Comparison of ENCODE assay signal across 14 mouse cellular contexts in genomic region chr11:98935123-98935522, GRCm38 (mm10). TPM values are rescaled to one million over a fixed set of nuclear protein-coding genes. Genes with fewer than 3 reads are reported as not detected.
A peak's percentile ranks its signal among the peaks of the same experiment; 100 is the strongest.
DNase-seq lines count a peak whose midpoint lies in the region; ATAC-seq and TF ChIP-seq lines count a peak whose summit lies in the region.
"Had no signal": no experiment of that assay in that cellular context is flagged by ENCODE, and none has a peak within 500 bp of the region (broad histone marks: within the 10 kb centered on the region; RNA-seq: fewer than 3 reads in every experiment).

No protein-coding gene starts in this region.

- peaks cover 23% of the 10 kb centered on the region for H3K4me1 ChIP-seq in liver, adult 2 months (ENCODE audit: control insufficient read depth, insufficient read depth, low read length)
- H3K4me1 ChIP-seq in liver, embryonic 12.5 days, result peaks cover 74% of the 10 kb centered on the region
- H3K4me1 ChIP-seq in kidney, embryonic 15.5 days, result peaks cover 91% of the 10 kb centered on the region
- peaks cover 87% of the 10 kb centered on the region for H3K4me1 ChIP-seq in limb, embryonic 15.5 days

- H3K79me2 ChIP-seq in liver, adult 2 months (ENCODE audit: control insufficient read depth, insufficient read depth, low read length), result peaks cover 18% of the 10 kb centered on the region; the same call in 1 of the 2 replicates

- no peak overlapping the region for H3K9ac ChIP-seq in liver, adult 2 months (ENCODE audit: low read depth, low read length)
- H3K9ac ChIP-seq in liver, embryonic 12.5 days, result no peak overlapping the region
- no peak overlapping the region for H3K9ac ChIP-seq in kidney, embryonic 15.5 days
- H3K9ac ChIP-seq in limb, embryonic 15.5 days, result no peak overlapping the region
- H3K9ac ChIP-seq: forebrain, embryonic 15.5 days; hindbrain, embryonic 15.5 days; liver, embryonic 14.5 days had no signal

- H3K27me3 ChIP-seq in liver, adult 2 months (ENCODE audit: control insufficient read depth, insufficient read depth, low read length), result no peaks in the 10 kb centered on the region
- H3K27me3 ChIP-seq in liver, embryonic 12.5 days (replicated peaks), result peaks cover 99% of the 10 kb centered on the region
- H3K27me3 ChIP-seq in kidney, embryonic 15.5 days, result no peaks in the 10 kb centered on the region
- H3K27me3 ChIP-seq in limb, embryonic 15.5 days, result no peaks in the 10 kb centered on the region
- H3K27me3 ChIP-seq: hindbrain, embryonic 15.5 days had no signal

- no peak for TF ChIP-seq POLR2A in liver, adult 2 months (IDR thresholded peaks at IDR 0.05; ENCODE audit: extremely low read depth, insufficient read depth, low read length)

- TF ChIP-seq CTCF in liver, adult 2 months (IDR thresholded peaks at IDR 0.05; ENCODE audit: low read depth, low read length), result no peak

- no peak for ATAC-seq in liver, embryonic 12.5 days
- no peak for ATAC-seq in kidney, embryonic 15.5 days (replicated peaks; ENCODE audit: low FRiP score)
- ATAC-seq in limb, embryonic 15.5 days (ENCODE audit: insufficient number of reproducible peaks, low FRiP score, low TSS enrichment, low read depth), result no peak
- ATAC-seq: forebrain, embryonic 15.5 days had no signal

- peak; percentile 4 to 26 for DNase-seq in adrenal gland, adult 18-20 months (ENCODE audit: low spot score in 2 of 2)
- no peak for DNase-seq in adrenal gland, postnatal 10 days
- DNase-seq in liver, adult 2 months (ENCODE audit: extremely low read depth, low read depth, low spot score), result peak; percentile 87
- DNase-seq in testis, postnatal 10 days (ENCODE audit: low spot score), result no peak
- DNase-seq in cerebellum, postnatal 14 days, result no peak
- DNase-seq: layer of hippocampus, postnatal 36 days; right cerebral cortex, postnatal 25 days had no signal

- H3K9me3 ChIP-seq in liver, embryonic 12.5 days (replicated peaks), result no peaks in the 10 kb centered on the region
- no peaks in the 10 kb centered on the region for H3K9me3 ChIP-seq in kidney, embryonic 15.5 days (replicated peaks)
- no peaks in the 10 kb centered on the region for H3K9me3 ChIP-seq in limb, embryonic 15.5 days
- H3K9me3 ChIP-seq: forebrain, embryonic 15.5 days; hindbrain, embryonic 15.5 days had no signal

- H3K27ac ChIP-seq in liver, adult 2 months (replicated peaks; ENCODE audit: insufficient read depth, low read depth, low read length), result peak overlapping the region; percentile 59
- H3K27ac ChIP-seq in liver, embryonic 12.5 days, result no peak overlapping the region
- H3K27ac ChIP-seq in kidney, embryonic 15.5 days, result 0 out of 2 replicates have a peak overlapping the region, but pooled peaks have one; percentile 6
- peak overlapping the region; percentile 77 for H3K27ac ChIP-seq in limb, embryonic 15.5 days
- H3K27ac ChIP-seq: forebrain, embryonic 15.5 days; hindbrain, embryonic 15.5 days; liver, embryonic 14.5 days had no signal

- WGBS in liver, adult 2 months, result 51% methylated on average over 3 of the region's 3 CpGs
- 65% methylated on average over 3 of the region's 3 CpGs for WGBS in liver, embryonic 12.5 days (ENCODE audit: insufficient replicate concordance)
- WGBS in kidney, embryonic 15.5 days, result 83% methylated on average over 3 of the region's 3 CpGs
- WGBS in limb, embryonic 15.5 days, result 87% methylated on average over 3 of the region's 3 CpGs

- no peaks in the 10 kb centered on the region for H3K36me3 ChIP-seq in liver, adult 2 months (ENCODE audit: control insufficient read depth, insufficient read depth, low read length)
- no peaks in the 10 kb centered on the region for H3K36me3 ChIP-seq in liver, embryonic 12.5 days
- H3K36me3 ChIP-seq in kidney, embryonic 15.5 days, result no peaks in the 10 kb centered on the region
- H3K36me3 ChIP-seq in limb, embryonic 15.5 days, result no peaks in the 10 kb centered on the region
- H3K36me3 ChIP-seq: forebrain, embryonic 15.5 days; hindbrain, embryonic 15.5 days had no signal

- no peak overlapping the region for H3K4me3 ChIP-seq in liver, adult 2 months (ENCODE audit: insufficient read depth, low read depth, low read length)
- H3K4me3 ChIP-seq in liver, embryonic 12.5 days, result no peak overlapping the region
- no peak overlapping the region for H3K4me3 ChIP-seq in kidney, embryonic 15.5 days (replicated peaks)
- H3K4me3 ChIP-seq in limb, embryonic 15.5 days, result no peak overlapping the region
- H3K4me3 ChIP-seq: forebrain, embryonic 15.5 days; hindbrain, embryonic 15.5 days had no signal

- H3K4me2 ChIP-seq in liver, embryonic 12.5 days, result no peak overlapping the region
- H3K4me2 ChIP-seq in kidney, embryonic 15.5 days, result no peak overlapping the region
- no peak overlapping the region for H3K4me2 ChIP-seq in limb, embryonic 15.5 days
- H3K4me2 ChIP-seq: forebrain, embryonic 15.5 days had no signal

RNA-seq across cellular contexts. Expression of gene Rara, which starts 7.5 kb away (rescaled TPM):
- total RNA-seq in adrenal gland, adult 18-20 months (2021), result 10 to 100 TPM; 16.2 to 16.7 TPM
- total RNA-seq in adrenal gland, postnatal 10 days (2021), result 10 to 100 TPM; 26.2 to 34.7 TPM
- 3.7 and 4.5 TPM in 2 replicates for total RNA-seq in liver, adult 2 months (2014; rRNA removed)
- 14.1 and 14.6 TPM in 2 replicates for polyA plus RNA-seq in liver, adult 2 months (2012; rRNA removed)
- polyA plus RNA-seq in liver, embryonic 12.5 days (2016; fragmentation: Nextera tagmentation; extraction: Ambion mirVana), result 6.8 and 7.1 TPM in 2 replicates
- polyA plus RNA-seq in kidney, embryonic 15.5 days (2015; fragmentation: Nextera tagmentation; extraction: Ambion mirVana), result 29.3 and 32.1 TPM in 2 replicates
- 43.9 and 51.7 TPM in 2 replicates for polyA plus RNA-seq in limb, embryonic 15.5 days (2015; fragmentation: Nextera tagmentation; extraction: Ambion mirVana)

RNA-seq across cellular contexts. Expression of gene Cdc6, which starts 27.5 kb away (rescaled TPM):
- under 1 TPM; 0.32 to 0.43 TPM for total RNA-seq in adrenal gland, adult 18-20 months (2021)
- total RNA-seq in adrenal gland, postnatal 10 days (2021), result 1 to 10 TPM; 3.8 to 6.5 TPM
- total RNA-seq in liver, adult 2 months (2014; rRNA removed), result 0.09 and 0.20 TPM in 2 replicates
- polyA plus RNA-seq in liver, adult 2 months (2012; rRNA removed), result 0.07 TPM in 1 of 2 replicates, not detected in the other
- polyA plus RNA-seq in liver, embryonic 12.5 days (2016; fragmentation: Nextera tagmentation; extraction: Ambion mirVana), result 86.5 and 89.9 TPM in 2 replicates
- 36.3 and 39.1 TPM in 2 replicates for polyA plus RNA-seq in kidney, embryonic 15.5 days (2015; fragmentation: Nextera tagmentation; extraction: Ambion mirVana)
- 23.2 and 24.1 TPM in 2 replicates for polyA plus RNA-seq in limb, embryonic 15.5 days (2015; fragmentation: Nextera tagmentation; extraction: Ambion mirVana)

RNA-seq across cellular contexts. Expression of gene Gjd3, which starts 47.7 kb away (rescaled TPM):
- not detected for total RNA-seq in adrenal gland, adult 18-20 months (2021)
- total RNA-seq in adrenal gland, postnatal 10 days (2021), result under 1 TPM; 0.45 to 0.73 TPM
- total RNA-seq in liver, adult 2 months (2014; rRNA removed), result not detected in 2 replicates
- 0.11 TPM in 1 of 2 replicates, not detected in the other for polyA plus RNA-seq in liver, adult 2 months (2012; rRNA removed)
- not detected in 2 replicates for polyA plus RNA-seq in liver, embryonic 12.5 days (2016; fragmentation: Nextera tagmentation; extraction: Ambion mirVana)
- polyA plus RNA-seq in kidney, embryonic 15.5 days (2015; fragmentation: Nextera tagmentation; extraction: Ambion mirVana), result 0.48 and 0.51 TPM in 2 replicates
- polyA plus RNA-seq in limb, embryonic 15.5 days (2015; fragmentation: Nextera tagmentation; extraction: Ambion mirVana), result 0.49 and 0.86 TPM in 2 replicates
- total RNA-seq: megakaryocyte-erythroid progenitor cell, adult 5-6 weeks had no signal
- polyA plus RNA-seq: liver, embryonic 14.5 days had no signal

Comparison
In these comparisons a context has a peak if more than half of its experiments do, and no peak if none do; other contexts are left out.
1. DNase-seq: peak in adrenal gland, adult 18-20 months (2 of 2) and liver, adult 2 months (single experiment); none in adrenal gland, postnatal 10 days (single experiment), testis, postnatal 10 days (single experiment) and cerebellum, postnatal 14 days (0 of 2).
2. RNA of gene Cdc6, which starts 27.5 kb away (polyA plus RNA-seq): 86.5 to 89.9 TPM in liver, embryonic 12.5 days, 36.3 to 39.1 TPM in kidney, embryonic 15.5 days and 23.2 to 24.1 TPM in limb, embryonic 15.5 days; 0.07 TPM in liver, adult 2 months; every median in the first group is over 10 times any median in the second.